Mouse (Mus musculus) naive thymus-derived CD4-positive, alpha-beta T cell, adult 2 months (primary cell): Measurements from ENCODE around the gene Myo18a.

Experiments used
- DNase-seq: peaks from one replicate; pipeline ENCODE4 v3.0.0-alpha.2; 2011; ENCODE audit warnings: low read depth

The Myo18a gene

GRCm38 (mm10) chr11:77836751-77837150 lies 73.7 kb downstream of the Myo18a start:
- no peak for DNase-seq

GRCm38 (mm10) chr11:77837856-77838255 lies 74.8 kb downstream of the Myo18a start:
- DNase-seq: no peak

DNA sequence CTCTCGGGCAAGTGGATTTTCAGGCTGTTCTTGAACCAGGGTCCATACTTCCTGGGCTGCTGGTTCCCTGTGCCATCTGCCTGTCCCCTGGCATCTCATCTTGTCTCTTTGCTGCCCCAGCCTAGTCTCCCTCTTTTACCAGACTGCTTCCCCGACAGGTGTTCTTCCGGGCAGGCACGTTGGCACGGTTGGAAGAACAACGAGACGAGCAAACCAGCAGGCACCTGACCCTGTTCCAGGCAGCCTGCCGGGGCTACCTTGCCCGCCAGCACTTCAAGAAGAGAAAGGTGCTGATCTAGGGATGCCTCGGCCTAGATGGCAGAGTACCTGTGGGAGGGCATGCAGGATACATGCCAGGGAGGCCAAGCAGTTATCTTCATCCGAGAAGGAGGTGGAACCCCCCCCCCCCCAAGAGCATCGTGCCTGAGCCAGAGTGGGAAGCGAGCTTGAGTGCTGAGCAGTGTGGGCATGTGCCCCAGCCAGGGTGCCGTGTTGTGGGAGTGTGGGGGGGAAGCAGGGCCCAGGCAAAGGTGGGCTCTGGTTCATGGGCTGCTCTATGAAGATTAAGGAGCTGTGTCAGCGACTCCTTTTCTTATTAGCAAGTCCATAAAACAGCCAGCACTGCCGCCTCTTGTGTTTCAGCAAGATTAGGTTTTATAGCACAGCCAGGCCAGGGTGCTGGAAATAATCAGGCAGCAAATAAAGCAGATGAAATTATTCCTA lies 77.6 kb downstream of the Myo18a start:
- DNase-seq: no peak

DNA sequence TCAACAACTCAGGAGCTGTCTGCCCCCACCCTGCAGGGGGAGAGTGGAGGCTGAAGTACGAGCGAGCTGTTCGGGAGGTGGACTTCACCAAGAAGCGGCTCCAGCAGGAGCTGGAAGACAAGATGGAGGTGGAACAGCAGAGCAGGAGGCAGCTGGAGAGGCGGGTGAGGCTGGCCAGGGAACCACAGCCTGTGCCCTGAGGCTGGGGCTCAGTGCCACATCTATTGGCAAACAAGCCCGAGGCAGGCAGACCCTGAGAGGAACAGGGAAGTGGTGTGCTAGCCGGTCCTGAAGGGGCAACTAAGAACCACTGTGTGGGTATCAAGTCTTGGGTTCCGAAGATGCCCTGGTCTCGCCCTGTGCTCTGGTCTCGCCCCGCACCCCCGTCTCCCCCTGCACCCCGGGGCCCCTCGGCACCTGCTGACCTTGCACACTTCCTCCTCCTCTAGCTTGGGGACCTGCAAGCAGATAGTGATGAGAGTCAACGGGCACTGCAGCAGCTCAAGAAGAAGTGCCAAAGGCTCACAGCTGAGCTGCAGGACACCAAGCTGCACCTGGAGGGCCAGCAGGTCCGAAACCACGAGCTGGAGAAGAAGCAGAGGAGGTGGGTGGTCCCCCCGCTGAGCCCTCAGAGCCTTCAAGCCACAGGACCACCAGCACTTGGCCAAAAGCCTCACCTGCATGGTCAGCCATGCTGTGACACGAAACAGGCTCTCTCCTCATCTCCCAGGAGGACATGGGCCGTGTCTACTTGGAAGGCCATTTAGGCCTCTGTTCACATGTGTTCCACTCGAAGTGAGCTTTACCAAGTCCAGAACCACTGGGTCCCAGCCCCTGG lies 80.2 kb downstream of the Myo18a start:
- DNase-seq: no peak

- no peak for DNase-seq
Observed at GRCm38 (mm10) chr11:77843906-77844200, 80.8 kb downstream of the Myo18a start.

DNA sequence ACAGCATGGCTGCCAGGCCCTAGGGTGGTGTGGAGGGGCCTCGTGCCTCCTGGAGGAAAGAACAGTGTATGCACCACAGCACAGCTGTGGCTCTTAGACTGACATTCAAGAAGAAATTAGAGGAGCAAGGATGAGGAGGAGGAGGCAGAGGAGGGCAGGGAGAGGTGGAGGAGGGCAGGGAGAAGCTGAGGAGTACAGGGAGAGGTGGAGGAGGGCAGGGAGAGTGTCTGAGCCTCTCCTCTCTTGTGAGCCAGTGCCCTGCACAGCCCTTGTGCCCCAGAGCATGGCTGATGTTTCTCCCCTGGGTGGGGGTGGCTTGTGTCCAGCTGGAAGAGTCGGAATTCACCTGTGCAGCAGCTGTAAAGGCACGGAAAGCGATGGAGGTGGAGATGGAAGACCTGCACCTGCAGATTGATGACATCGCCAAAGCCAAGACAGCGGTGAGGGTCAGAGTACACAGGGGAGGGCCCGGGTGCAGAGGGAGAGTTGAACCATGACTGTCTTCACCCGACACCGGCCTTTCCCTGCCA lies 84.6 kb downstream of the Myo18a start:
- DNase-seq: no peak

GRCm38 (mm10) chr11:77848131-77848530 lies 85.1 kb downstream of the Myo18a start:
- DNase-seq: no peak

- DNase-seq: no peak
Observed at GRCm38 (mm10) chr11:77849151-77849550, 86.1 kb downstream of the Myo18a start.

DNA sequence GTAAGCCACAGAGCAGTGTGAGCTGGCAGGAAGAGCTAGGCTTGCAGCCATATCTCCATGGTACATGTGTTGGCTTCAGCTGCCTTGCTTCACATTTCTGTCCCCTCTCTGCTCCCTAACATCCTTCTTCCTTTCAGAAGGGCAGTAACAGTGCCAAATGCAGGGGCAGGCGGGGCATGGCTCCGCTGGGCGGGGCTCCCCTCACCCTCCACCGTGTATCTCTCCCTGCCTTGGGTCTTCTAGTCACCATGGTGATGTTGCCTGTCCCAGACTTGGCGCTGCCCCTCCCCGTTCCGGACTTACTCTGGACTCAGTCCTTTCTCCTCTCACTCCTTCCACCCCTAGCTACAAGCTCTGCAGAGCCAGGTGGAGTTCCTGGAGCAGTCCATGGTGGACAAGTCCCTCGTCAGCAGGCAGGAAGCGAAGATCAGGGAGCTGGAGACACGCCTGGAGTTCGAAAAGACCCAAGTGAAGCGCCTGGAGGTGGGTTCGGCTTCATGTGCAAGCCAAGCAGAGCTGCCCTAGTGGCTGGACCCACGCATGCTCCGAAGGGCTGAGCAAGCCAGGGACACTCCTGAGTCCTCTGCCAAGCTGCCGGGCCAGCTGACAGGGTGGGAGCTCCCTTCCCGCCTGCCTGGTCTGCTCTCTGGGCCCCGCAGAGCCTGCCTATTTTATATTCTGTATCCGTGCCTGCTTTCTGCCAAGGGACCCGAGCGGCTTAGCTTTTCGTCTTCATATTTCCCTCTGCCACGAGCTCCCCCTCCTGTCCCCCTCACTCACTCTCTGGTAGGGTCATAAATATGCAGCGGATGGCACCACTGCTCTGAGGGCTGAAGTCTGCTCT lies 87.6 kb downstream of the Myo18a start:
- DNase-seq: no peak

- no peak for DNase-seq
Observed at GRCm38 (mm10) chr11:77851483-77852010, 88.5 kb downstream of the Myo18a start.

DNA sequence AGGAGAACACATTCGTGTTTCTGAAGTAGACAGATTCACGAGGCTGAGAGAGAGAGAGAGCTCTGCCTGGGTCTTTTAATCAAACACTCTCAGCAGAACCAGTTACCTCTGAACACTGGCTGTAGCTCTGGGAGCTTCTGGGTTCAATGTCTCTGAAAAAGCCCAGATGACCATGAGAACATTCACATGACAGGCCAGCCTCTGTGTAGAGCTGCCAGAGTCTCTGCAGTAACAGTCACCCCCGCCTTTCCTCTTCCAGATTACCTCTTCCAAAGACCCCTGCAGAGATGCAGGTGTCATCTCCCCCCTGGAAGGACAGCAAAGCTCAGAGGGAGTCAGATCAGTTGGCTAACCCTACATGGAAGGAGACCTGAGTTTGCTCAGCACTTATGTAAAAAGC lies 89.1 kb downstream of the Myo18a start:
- DNase-seq: no peak

DNA sequence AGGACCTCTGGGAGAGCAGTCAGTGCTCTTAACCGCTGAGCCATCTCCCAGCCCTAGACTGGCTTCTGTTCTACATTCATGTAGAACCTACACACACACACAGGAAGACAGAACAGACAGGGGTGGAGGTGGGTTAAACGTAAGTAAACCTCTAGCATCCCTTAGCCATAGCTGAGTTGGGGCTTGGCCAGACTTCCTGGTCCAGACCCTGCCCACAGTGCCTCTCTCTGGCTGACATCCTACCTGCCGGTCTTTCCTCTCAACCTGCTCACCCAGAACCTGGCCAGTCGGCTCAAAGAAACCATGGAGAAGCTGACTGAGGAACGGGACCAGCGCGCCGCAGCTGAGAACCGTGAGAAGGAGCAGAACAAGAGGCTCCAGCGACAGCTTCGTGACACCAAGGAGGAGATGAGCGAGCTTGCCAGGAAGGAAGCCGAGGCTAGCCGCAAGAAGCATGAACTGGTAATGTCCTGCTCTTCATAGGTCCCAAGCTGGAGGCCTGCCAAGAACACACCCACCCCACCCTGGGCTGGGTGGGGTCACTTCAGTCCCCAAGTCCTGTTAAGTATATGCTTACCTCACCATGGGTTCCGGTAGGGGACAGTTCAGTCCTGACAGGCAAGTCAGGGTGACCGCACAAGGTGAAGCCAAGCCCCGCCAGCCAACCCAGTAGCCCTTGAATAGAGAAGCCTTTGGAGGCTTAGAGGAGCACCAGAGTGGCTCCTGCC lies 90.1 kb downstream of the Myo18a start:
- DNase-seq: no peak

GRCm38 (mm10) chr11:77854641-77855040 lies 91.6 kb downstream of the Myo18a start:
- no peak for DNase-seq

GRCm38 (mm10) chr11:77855396-77855795 lies 92.3 kb downstream of the Myo18a start:
- no peak for DNase-seq

DNA sequence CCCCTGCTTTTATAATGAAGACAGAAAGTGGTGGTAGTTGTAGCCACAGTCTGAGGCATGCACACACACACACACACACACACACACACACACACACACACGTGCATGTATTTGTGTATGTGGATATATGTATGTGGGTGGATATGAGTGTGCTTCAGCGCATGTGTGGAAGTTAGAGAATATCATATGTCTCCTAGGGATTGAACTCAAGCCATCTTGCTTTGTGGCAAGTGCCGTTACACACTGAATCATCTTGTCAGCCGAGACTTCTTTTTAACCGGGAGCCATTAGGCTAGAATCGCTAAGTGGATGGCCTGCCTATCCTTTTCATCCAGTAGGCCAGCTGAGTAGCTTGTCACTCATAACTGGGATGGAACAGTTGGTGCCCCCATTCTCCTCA lies 94.0 kb downstream of the Myo18a start:
- DNase-seq: no peak

GRCm38 (mm10) chr11:77858589-77858988 lies 95.5 kb downstream of the Myo18a start:
- DNase-seq: no peak

DNA sequence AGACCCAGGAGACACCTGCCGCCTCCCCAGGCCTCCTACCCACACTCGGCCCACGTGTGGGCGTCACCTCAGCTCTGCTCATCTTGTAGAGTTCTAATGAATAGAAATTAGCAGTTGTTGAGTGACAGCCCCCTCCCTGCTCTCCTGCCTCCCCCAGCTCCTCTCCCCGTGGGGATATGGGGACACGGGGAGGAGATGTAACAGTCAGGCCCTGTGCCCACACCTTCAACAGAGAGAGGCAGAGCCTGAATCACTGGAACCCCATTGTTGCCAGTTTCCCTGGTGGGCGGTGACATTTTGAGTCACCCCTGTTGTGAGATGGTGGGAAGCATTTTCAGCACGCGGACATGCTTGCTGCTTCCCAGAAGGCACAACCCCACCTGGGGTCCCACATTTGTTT lies 97.9 kb downstream of the Myo18a start:
- DNase-seq: no peak

DNA sequence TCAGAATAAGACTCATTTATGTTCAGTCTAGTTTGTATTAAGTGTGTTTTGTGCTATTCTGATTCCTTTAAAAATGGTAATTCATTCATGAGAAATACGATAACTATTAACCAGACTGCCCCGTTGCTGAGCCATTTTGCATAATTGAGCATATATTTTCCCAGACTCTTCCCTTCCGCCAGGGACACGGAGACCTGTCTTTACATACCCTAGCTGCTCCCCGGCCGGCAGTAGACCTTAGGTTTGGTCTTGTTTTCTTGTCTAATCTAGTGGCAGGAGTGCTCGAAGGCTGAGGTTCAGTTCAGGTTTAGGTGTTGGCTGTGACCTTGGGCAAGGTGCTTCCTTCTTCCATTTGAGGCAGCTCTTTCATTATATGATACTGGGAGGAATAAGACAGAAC lies 99.8 kb downstream of the Myo18a start:
- no peak for DNase-seq

- no peak for DNase-seq
Observed at GRCm38 (mm10) chr11:77864771-77865170, 101.7 kb downstream of the Myo18a start.

GRCm38 (mm10) chr11:77867419-77868083 lies 104.5 kb downstream of the Myo18a start:
- no peak for DNase-seq

GRCm38 (mm10) chr11:77871436-77871835 lies 108.4 kb downstream of the Myo18a start:
- no peak for DNase-seq
